Mouse (Mus musculus) lung, embryonic 14.5 days (tissue): ENCODE measurements around the gene Calhm4. TPM values are rescaled to one million over a fixed set of nuclear protein-coding genes. Genes with fewer than 3 reads are reported as not detected.

Experiments used
- ATAC-seq: fragments of 200-750 bp; cut with Nextera tagmentation; 2 replicates; pipeline ENCODE4 v1.8.0; 2017; ENCODE audit warnings: mild to moderate bottlenecking, moderate TSS enrichment, moderate library complexity; ENCODE audit not compliant: insufficient read depth
- DNase-seq: peaks from one replicate; pipeline ENCODE4 v3.0.0-alpha.2; 2015
- H3K27ac ChIP-seq: fragments of 300-500 bp; sonication (generic); 2 replicates; pipeline ENCODE4 v1.5.1; 2014; ENCODE audit warnings: low read depth, mild to moderate bottlenecking, moderate library complexity
- H3K27me3 ChIP-seq: fragments of 300-500 bp; sonication (generic); 2 replicates; pipeline ENCODE4 v1.6.1; 2014; ENCODE audit warnings: low read length, control low read depth; ENCODE audit not compliant: insufficient read depth
- H3K36me3 ChIP-seq: fragments of 300-500 bp; sonication (generic); 2 replicates; pipeline ENCODE4 v1.6.1; 2014; ENCODE audit warnings: control low read depth; ENCODE audit not compliant: insufficient read depth
- H3K4me1 ChIP-seq: fragments of 300-500 bp; sonication (generic); 2 replicates; pipeline ENCODE4 v1.6.1; 2014; ENCODE audit warnings: antibody characterized with exemption, control low read depth; ENCODE audit not compliant: insufficient read depth
- H3K4me2 ChIP-seq: fragments of 300-500 bp; sonication (generic); 2 replicates; pipeline ENCODE4 v1.6.1; 2014; ENCODE audit warnings: mild to moderate bottlenecking
- H3K4me3 ChIP-seq: fragments of 300-500 bp; sonication (generic); 2 replicates; pipeline ENCODE4 v1.5.1; 2014; ENCODE audit warnings: low read depth, low read length
- H3K9ac ChIP-seq: fragments of 300-500 bp; sonication (generic); 2 replicates; pipeline ENCODE4 v1.6.1; 2014
- H3K9me3 ChIP-seq: fragments of 300-500 bp; sonication (generic); 2 replicates; pipeline ENCODE4 v1.6.1; 2016; ENCODE audit warnings: low read depth, low read length, control low read depth
- CTCF ChIP-seq: IDR thresholded peaks from 2 replicates; pipeline ENCODE4 v1.5.1; 2016; ENCODE audit warnings: antibody characterized with exemption, low read depth
- WGBS: fragments of 180-500 bp; shearing (Covaris S2); extraction: QIAGEN DNeasy Blood & Tissue Kit; methylation state at CpG from one replicate; pipeline ENCODE4 v1.1.7; 2014; 5-methylcytosine and 5-hydroxymethylcytosine counted together
- polyA plus RNA-seq: library from polyadenylated mRNA; unstranded; fragments of >200 nt; fragmentation: Nextera tagmentation; extraction: Ambion mirVana; gene quantifications from 2 replicates; pipeline ENCODE4 v1.2.1, GENCODE M21; 2014

The Calhm4 gene
- not detected in 2 replicates for polyA plus RNA-seq

DNA sequence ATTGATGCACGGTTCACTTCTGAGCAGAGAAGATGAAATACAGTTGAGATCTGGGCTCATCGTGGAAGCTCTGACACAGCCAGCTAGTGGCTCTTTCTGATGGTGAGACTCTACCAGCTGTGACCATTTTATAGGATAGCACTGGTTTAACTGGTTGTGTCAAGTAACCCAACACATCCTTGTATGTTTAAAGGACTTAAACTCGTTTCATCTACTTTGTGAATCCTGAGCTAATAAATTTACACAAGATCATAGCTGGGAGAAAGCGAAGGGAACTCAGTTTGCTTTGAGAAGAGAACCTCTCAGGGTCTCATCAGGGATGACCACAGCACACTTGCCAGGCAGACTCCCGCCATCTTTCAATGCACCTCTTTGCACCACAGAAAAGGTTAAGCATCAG, at the start of gene Calhm4:
Gene Calhm4 (minus strand): TSS at position 101 of the 400 bp plus-strand sequence.
- TF ChIP-seq CTCF = no peak
- Histone ChIP-seq H3K4me1 (no peaks in the 10 kb centered on the region), H3K4me3 (no peak within 1 kb of the TSS), H3K27ac (no peak within 1 kb of the TSS), H3K9me3 (no peaks in the 10 kb centered on the region), H3K9ac (no peak within 1 kb of the TSS), H3K36me3 (no peaks in the 10 kb centered on the region), H3K27me3 (no peaks in the 10 kb centered on the region), H3K4me2 (no peak within 1 kb of the TSS)
- ATAC-seq (no peak), DNase-seq (no peak)
- WGBS = 79% methylated on average over 5 of the region's 5 CpGs

DNA sequence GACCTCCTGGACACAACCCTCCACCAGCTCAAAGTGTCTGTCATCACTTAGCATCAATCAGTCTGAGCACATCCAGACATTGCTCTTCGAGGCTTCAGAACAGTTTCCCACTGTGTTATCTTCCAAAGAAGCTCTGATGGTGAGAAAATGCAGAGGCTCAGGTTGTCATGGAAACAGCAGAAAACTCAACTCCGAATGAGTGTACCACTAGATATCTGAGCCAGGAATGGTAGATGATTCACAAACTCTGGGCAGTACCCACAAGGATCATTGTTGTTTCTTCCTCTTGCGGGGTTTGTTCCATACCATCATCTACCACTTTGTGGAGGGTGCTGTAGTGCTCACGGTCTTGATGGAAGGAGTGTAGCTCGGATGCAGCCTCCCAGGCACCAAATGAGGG, 47.8 kb upstream of the Calhm4 start:
- H3K9ac ChIP-seq = no peak overlapping the region
- H3K9me3 ChIP-seq = no peaks in the 10 kb centered on the region
- 54% methylated on average over 5 of the region's 5 CpGs for WGBS
- H3K27me3 ChIP-seq = no peaks in the 10 kb centered on the region
- no peak overlapping the region for H3K27ac ChIP-seq
- no peaks in the 10 kb centered on the region for H3K4me1 ChIP-seq
- DNase-seq (no peak), ATAC-seq (no peak)
- no peak overlapping the region for H3K4me2 ChIP-seq
- TF ChIP-seq CTCF = no peak
- H3K36me3 ChIP-seq = no peaks in the 10 kb centered on the region
- H3K4me3 ChIP-seq = no peak overlapping the region

DNA sequence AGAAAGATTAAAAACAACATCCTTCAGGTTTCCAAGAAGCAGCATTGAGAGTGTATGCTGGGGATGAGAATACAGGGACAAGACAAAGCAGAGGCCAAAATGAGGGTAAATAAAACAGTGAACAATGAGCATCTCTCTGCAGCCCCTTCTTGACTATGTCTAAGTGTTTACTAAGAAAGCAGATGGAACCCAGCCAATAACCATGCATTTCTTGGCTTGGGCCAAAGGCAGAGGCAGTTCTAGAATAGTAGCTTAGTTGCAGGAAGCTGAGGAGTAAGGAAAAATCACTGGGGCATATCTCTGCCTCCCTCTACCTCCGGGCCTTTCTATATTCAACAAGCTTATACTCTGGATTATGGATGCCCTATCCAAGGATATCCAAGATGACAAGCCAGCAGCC, 46.4 kb upstream of the Calhm4 start:
- no peaks in the 10 kb centered on the region for H3K9me3 ChIP-seq
- no peak overlapping the region for H3K4me3 ChIP-seq
- H3K4me2 ChIP-seq = no peak overlapping the region
- 88% methylated on average over 1 of the region's 1 CpGs for WGBS
- no peaks in the 10 kb centered on the region for H3K27me3 ChIP-seq
- peak; percentile 85 for DNase-seq
- TF ChIP-seq CTCF = no peak
- no peaks in the 10 kb centered on the region for H3K4me1 ChIP-seq
- no peak for ATAC-seq
- H3K27ac ChIP-seq = no peak overlapping the region
- no peak overlapping the region for H3K9ac ChIP-seq
- no peaks in the 10 kb centered on the region for H3K36me3 ChIP-seq

DNA sequence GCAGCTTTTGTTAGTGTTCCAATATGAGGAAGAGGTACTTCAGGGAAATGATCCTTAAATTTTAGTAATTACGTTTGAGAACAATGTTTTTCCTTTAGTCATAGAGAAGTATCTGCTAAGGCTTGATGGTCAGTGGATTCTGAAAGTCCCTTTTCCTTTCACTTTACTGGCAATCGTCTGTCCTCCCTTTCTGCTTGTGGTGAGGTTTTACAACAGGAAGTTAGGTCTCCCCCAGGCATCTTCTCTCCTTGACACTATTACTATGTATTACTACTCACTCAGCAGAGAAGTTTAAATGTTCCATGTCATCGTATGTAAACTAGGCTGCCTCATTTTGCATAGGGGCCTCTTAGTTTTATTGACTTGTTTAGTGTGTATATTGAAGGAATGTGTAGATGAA, 45.4 kb upstream of the Calhm4 start:
- H3K27me3 ChIP-seq = no peaks in the 10 kb centered on the region
- H3K36me3 ChIP-seq = no peaks in the 10 kb centered on the region
- ATAC-seq = no peak
- no peak overlapping the region for H3K4me3 ChIP-seq
- WGBS = 76% methylated on average over 3 of the region's 3 CpGs
- H3K27ac ChIP-seq = no peak overlapping the region
- no peak overlapping the region for H3K9ac ChIP-seq
- no peak for TF ChIP-seq CTCF
- no peak overlapping the region for H3K4me2 ChIP-seq
- DNase-seq = no peak
- H3K4me1 ChIP-seq = no peaks in the 10 kb centered on the region
- H3K9me3 ChIP-seq = no peaks in the 10 kb centered on the region

DNA sequence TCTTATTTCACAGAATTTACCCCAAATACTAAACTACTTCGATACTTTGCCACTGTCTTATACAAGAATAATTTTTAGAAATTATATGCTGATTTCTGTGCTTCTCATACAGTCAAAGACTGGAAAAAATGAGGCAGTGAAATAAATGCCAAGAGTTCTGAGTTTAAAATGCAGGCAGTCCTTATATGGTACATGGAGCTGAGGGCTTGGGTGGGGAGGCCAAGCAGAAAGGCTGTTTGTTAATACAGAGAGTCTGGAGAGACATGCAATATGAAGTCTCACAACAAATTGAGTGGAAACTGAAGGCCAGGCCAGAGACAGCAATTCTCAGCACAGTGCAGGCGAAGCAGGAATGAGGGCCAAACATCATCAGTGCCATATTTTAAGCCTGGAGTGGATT, 44.4 kb upstream of the Calhm4 start:
- no peak overlapping the region for H3K9ac ChIP-seq
- no peaks in the 10 kb centered on the region for H3K9me3 ChIP-seq
- H3K4me3 ChIP-seq = no peak overlapping the region
- peak; percentile 57 for DNase-seq
- WGBS = 67% methylated on average over 2 of the region's 2 CpGs
- no peaks in the 10 kb centered on the region for H3K27me3 ChIP-seq
- H3K4me2 ChIP-seq = no peak overlapping the region
- H3K27ac ChIP-seq = no peak overlapping the region; the same call in 1 of the 2 replicates
- H3K36me3 ChIP-seq = no peaks in the 10 kb centered on the region
- no peaks in the 10 kb centered on the region for H3K4me1 ChIP-seq
- ATAC-seq = peak; percentile 58; the same call in 1 of the 2 replicates
- TF ChIP-seq CTCF = no peak

DNA sequence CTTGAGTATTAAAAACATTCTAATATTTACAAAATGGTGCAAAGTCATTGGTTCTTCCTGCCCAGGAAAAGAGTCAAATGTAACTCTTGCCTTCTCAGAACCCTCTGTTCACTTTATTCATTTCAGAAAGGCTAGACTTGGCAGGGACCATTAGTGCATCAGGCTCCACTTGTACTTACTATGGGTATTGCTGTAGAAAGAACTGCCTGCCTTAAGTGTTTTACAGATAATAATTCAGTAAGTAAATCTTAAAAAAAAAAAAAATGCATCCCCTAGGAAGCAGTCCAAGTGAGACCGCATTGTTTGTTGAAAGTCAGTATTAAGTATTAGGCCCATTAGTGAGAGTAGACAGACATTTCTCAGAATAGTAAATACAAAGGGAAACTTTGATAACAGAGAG, 42.4 kb upstream of the Calhm4 start:
- Histone ChIP-seq H3K9ac (no peak overlapping the region), H3K36me3 (no peaks in the 10 kb centered on the region), H3K4me3 (no peak overlapping the region), H3K27me3 (no peaks in the 10 kb centered on the region), H3K4me1 (no peaks in the 10 kb centered on the region), H3K9me3 (no peaks in the 10 kb centered on the region), H3K4me2 (no peak overlapping the region), H3K27ac (peak overlapping the region; percentile 24; the same call in 1 of the 2 replicates)
- peak; percentile 67; the same call in 1 of the 2 replicates for ATAC-seq
- 56% methylated on average over 1 of the region's 1 CpGs for WGBS
- no peak for TF ChIP-seq CTCF
- DNase-seq = peak; percentile 55

DNA sequence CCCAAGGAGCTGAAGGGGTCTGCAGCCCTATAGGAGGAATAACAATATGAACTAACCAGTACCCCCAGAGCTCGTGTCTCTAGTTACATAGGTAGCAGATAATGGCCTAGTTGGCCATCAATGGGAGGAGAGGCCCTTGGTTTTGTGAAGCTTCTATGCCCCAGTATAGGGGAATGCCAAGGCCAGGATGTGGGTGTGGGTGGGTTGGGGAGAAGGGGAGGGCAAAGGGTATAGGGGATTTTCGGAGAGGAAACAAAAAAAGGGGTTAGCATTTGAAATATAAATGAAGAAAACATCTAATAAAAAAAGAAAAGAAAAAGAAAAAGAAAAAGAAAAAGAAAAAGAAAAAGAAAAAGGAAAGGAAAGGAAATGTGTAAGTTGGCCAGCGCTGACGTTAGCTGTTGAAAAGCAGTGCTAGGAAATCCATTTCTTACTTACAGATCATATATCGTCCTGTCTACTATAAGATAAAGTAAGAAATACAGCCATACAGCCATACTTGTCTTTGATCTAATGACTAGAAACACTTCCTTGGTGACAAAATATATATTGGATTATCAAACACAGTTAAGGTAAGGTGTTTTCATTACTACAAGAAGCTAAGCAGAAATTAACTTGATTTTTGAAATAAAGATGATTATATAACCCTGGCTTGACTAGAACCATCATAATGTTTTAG, 30.6 kb upstream of the Calhm4 start:
- Histone ChIP-seq H3K9me3 (no peaks in the 10 kb centered on the region), H3K27ac (no peak overlapping the region), H3K27me3 (no peaks in the 10 kb centered on the region), H3K36me3 (no peaks in the 10 kb centered on the region), H3K4me3 (no peak overlapping the region), H3K4me2 (no peak overlapping the region), H3K4me1 (no peaks in the 10 kb centered on the region), H3K9ac (no peak overlapping the region)
- ATAC-seq = no peak
- DNase-seq = no peak
- 60% methylated on average over 5 of the region's 5 CpGs for WGBS
- no peak for TF ChIP-seq CTCF
